Mouse (Mus musculus) layer of hippocampus, adult 18-20 months (tissue): ENCODE data around the gene Smco1. TPM values are rescaled to one million over a fixed set of nuclear protein-coding genes. Genes with fewer than 3 reads are reported as not detected.
"Not testable (repeated sequence)": the region's sequence is repeated elsewhere in the genome, so short reads cannot be mapped to it uniquely, and the experiment has no call there.

Experiments used
- DNase-seq, 2 experiments: peaks; one replicate each; pipeline ENCODE4 v3.0.0; 2022; ENCODE audit warnings: low spot score in 2 of 2
- long read RNA-seq: library from polyadenylated mRNA; stranded (forward); transcript quantifications from one replicate; pipeline ENCODE4 v2.0.0, GENCODE M21; 2021
- total RNA-seq, 2 experiments: library from RNA; stranded (reverse); gene quantifications; 2 replicates each; pipeline ENCODE4 v1.2.3; 2021

Smco1 gene
- under 1 TPM; 0.30 to 0.45 TPM for total RNA-seq
- long read RNA-seq: 0 reads

- no peak for DNase-seq
Observed at GRCm38 (mm10) chr16:32271291-32271690, at the start of gene Smco1. Gene Smco1, plus strand, starts transcription at chr16:32271468.

GRCm38 (mm10) chr16:32221803-32222202, 49.5 kb upstream of the Smco1 start:
- DNase-seq: no peak

- no peak for DNase-seq
Observed at GRCm38 (mm10) chr16:32222399-32222798, 48.9 kb upstream of the Smco1 start.

- DNase-seq: not testable (repeated sequence)
Observed at GRCm38 (mm10) chr16:32232050-32232449, 39.2 kb upstream of the Smco1 start.

GRCm38 (mm10) chr16:32237930-32238680, 33.2 kb upstream of the Smco1 start:
- DNase-seq: no peak

GRCm38 (mm10) chr16:32239428-32240312, 31.6 kb upstream of the Smco1 start:
- no peak for DNase-seq

GRCm38 (mm10) chr16:32243901-32244300, 27.4 kb upstream of the Smco1 start:
- no peak for DNase-seq

- DNase-seq: peak; percentile 47 to 57
Observed at GRCm38 (mm10) chr16:32246351-32246791, 24.9 kb upstream of the Smco1 start.

- DNase-seq: peak; percentile 97 to 99
Observed at GRCm38 (mm10) chr16:32246952-32247370, 24.3 kb upstream of the Smco1 start, which contains the start of the genes Fbxo45 and Wdr53. Gene Fbxo45, minus strand, starts transcription at chr16:32247158. Gene Wdr53, plus strand, starts transcription at chr16:32247227.

- not testable (repeated sequence) for DNase-seq
Observed at GRCm38 (mm10) chr16:32264225-32264624, 7.0 kb upstream of the Smco1 start.

GRCm38 (mm10) chr16:32273338-32273737, 2.1 kb downstream of the Smco1 start:
- no peak for DNase-seq

GRCm38 (mm10) chr16:32275041-32275440, 3.8 kb downstream of the Smco1 start:
- DNase-seq: no peak

- no peak for DNase-seq
Observed at GRCm38 (mm10) chr16:32275830-32276229, 4.6 kb downstream of the Smco1 start.

GRCm38 (mm10) chr16:32277308-32278256, 6.3 kb downstream of the Smco1 start, which contains the start of gene Rnf168:
Gene Rnf168, plus strand, starts transcription at chr16:32277459.
- peak; percentile 85 to 92 for DNase-seq

- no peak for DNase-seq
Observed at GRCm38 (mm10) chr16:32278396-32278795, 7.1 kb downstream of the Smco1 start.

- no peak for DNase-seq
Observed at GRCm38 (mm10) chr16:32280211-32280610, 8.9 kb downstream of the Smco1 start.

- DNase-seq: no peak
Observed at GRCm38 (mm10) chr16:32282608-32283007, 11.3 kb downstream of the Smco1 start.

GRCm38 (mm10) chr16:32291821-32292220, 20.6 kb downstream of the Smco1 start:
- DNase-seq: no peak

- DNase-seq: not testable (repeated sequence)
Observed at GRCm38 (mm10) chr16:32299617-32300016, 28.3 kb downstream of the Smco1 start.

- no peak for DNase-seq
Observed at GRCm38 (mm10) chr16:32303046-32303445, 31.8 kb downstream of the Smco1 start.

GRCm38 (mm10) chr16:32303886-32304285, 32.6 kb downstream of the Smco1 start:
- no peak for DNase-seq
